Mouse (Mus musculus) hindbrain, embryonic 16.5 days (tissue): ENCODE results near the gene Olfr452. TPM values are rescaled to one million over a fixed set of nuclear protein-coding genes. Genes with fewer than 3 reads are reported as not detected.
A peak's percentile ranks its signal among the peaks of the same experiment; 100 is the strongest.

ENCODE experiments used
- ATAC-seq: fragments of 200-750 bp; cut with Nextera tagmentation; 2 replicates; pipeline ENCODE4 v1.8.0; 2017; ENCODE audit warnings: moderate TSS enrichment, moderate library complexity
- H3K27ac ChIP-seq: fragments of 300-500 bp; sonication (generic); 2 replicates; pipeline ENCODE4 v1.5.1; 2014; ENCODE audit warnings: low read depth, mild to moderate bottlenecking, control low read depth, low read length, moderate library complexity
- H3K27me3 ChIP-seq: fragments of 300-500 bp; sonication (generic); replicated peaks from 2 replicates; pipeline ENCODE4 v1.6.1; 2014; ENCODE audit warnings: low read length; ENCODE audit not compliant: control insufficient read depth, insufficient read depth
- H3K36me3 ChIP-seq: fragments of 300-500 bp; sonication (generic); 2 replicates; pipeline ENCODE4 v1.6.1; 2014; ENCODE audit warnings: mild to moderate bottlenecking, low read length, moderate library complexity, mixed read lengths; ENCODE audit not compliant: control insufficient read depth, insufficient read depth
- H3K4me1 ChIP-seq: fragments of 300-500 bp; sonication (generic); 2 replicates; pipeline ENCODE4 v1.6.1; 2014; ENCODE audit warnings: low read depth, low read length; ENCODE audit not compliant: control insufficient read depth, insufficient read depth
- H3K4me2 ChIP-seq: fragments of 300-500 bp; sonication (generic); 2 replicates; pipeline ENCODE4 v1.6.1; 2014; ENCODE audit warnings: mild to moderate bottlenecking, low read length, control low read depth, moderate library complexity
- H3K4me3 ChIP-seq: fragments of 300-500 bp; sonication (generic); 2 replicates; pipeline ENCODE4 v1.5.1; 2014; ENCODE audit warnings: mild to moderate bottlenecking, low read length, control low read depth, moderate library complexity
- H3K9ac ChIP-seq: fragments of 300-500 bp; sonication (generic); 2 replicates; pipeline ENCODE4 v1.6.1; 2014; ENCODE audit warnings: low read depth, mild to moderate bottlenecking, control low read depth, low read length, moderate library complexity
- H3K9me3 ChIP-seq: fragments of 300-500 bp; sonication (generic); 2 replicates; pipeline ENCODE4 v1.6.1; 2014; ENCODE audit warnings: mild to moderate bottlenecking, low read length, moderate library complexity; ENCODE audit not compliant: control insufficient read depth
- WGBS: fragments of 180-500 bp; shearing (Covaris S2); extraction: QIAGEN DNeasy Blood & Tissue Kit; methylation state at CpG from one replicate; pipeline ENCODE4 v1.1.7; 2014; 5-methylcytosine and 5-hydroxymethylcytosine counted together
- polyA plus RNA-seq: library from polyadenylated mRNA; unstranded; fragments of >200 nt; fragmentation: Nextera tagmentation; extraction: Ambion mirVana; gene quantifications from 2 replicates; pipeline ENCODE4 v1.2.1, GENCODE M21; 2015

Gene Olfr452
- not detected in 2 replicates for polyA plus RNA-seq

DNA sequence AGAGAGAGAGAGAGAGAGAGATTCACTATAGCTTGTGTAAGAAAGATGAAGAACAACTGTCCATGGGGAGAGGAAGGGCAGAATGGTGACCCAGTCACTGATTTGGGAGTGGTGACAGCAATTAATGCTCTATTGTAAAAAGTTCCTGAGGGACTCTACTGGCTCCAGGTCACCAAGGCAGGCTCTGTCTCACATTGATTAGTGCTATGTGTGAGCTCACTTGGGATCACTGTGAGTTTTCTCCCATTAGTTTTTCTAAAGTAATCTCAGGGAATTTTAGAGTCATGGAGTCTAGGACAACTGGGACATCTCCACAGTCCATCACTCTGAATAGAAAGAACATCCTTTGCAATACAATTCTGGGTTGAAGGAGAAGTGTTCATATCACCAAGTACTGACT lies at the start of gene Olfr452:
Gene Olfr452 (plus strand): TSS at position 301 of the 400 bp plus-strand sequence.
- no peak within 1 kb of the TSS for H3K4me2 ChIP-seq
- H3K4me3 ChIP-seq = no peak within 1 kb of the TSS
- H3K4me1 ChIP-seq = no peaks in the 10 kb centered on the region
- no peaks in the 10 kb centered on the region for H3K27me3 ChIP-seq
- no peak within 1 kb of the TSS for H3K27ac ChIP-seq
- no peak within 1 kb of the TSS for H3K9ac ChIP-seq
- H3K9me3 ChIP-seq = no peaks in the 10 kb centered on the region
- no peaks in the 10 kb centered on the region for H3K36me3 ChIP-seq
- no peak for ATAC-seq

DNA sequence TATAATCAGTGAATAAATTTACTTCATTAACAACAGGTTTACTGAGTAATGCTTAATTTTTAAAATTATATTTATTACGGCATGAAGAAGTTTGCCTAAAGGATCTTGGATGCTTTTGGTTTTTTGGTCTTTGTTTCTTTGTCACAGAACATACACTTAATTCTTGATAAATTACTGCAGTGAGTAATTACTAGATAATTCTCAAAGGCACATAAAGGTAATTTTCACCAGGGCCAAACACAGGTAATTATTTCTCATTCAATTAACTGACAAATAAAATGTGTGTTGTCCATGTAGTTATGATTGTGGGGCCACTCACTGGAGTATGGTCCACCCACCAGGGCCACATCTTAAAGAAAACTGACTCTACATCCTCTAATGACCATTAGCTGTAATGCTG lies 45.8 kb upstream of the Olfr452 start, which contains the start of gene Olfr453:
Gene Olfr453 (plus strand): TSS at position 301 of the 400 bp plus-strand sequence.
- Histone ChIP-seq H3K4me2 (no peak within 1 kb of the TSS), H3K4me1 (no peaks in the 10 kb centered on the region), H3K9ac (no peak within 1 kb of the TSS), H3K36me3 (no peaks in the 10 kb centered on the region), H3K27ac (no peak within 1 kb of the TSS), H3K9me3 (no peaks in the 10 kb centered on the region), H3K4me3 (no peak within 1 kb of the TSS), H3K27me3 (no peaks in the 10 kb centered on the region)
- ATAC-seq = no peak
- WGBS = 96% methylated on average over 1 of the region's 1 CpGs

DNA sequence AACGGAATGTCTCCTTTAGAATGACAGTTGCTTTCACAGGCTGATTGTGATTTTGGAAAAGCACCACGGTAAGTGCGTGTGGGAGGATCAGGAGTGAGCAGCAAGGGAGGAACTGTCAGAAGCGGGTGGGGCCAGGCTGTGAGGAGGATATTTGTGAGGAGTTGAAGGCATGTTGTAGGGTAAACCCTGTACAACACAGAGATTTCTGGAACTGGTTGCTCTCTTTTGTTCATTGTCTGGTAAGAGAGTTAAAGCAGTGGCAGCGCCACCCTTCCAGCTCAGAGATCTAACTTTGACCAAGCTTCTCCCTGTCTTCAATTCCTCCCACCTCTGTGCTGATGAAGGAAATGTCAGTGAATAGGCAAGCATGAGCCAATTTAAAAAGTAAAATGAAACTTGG lies 42.6 kb upstream of the Olfr452 start:
- H3K27me3 ChIP-seq = no peaks in the 10 kb centered on the region
- ATAC-seq = no peak
- H3K27ac ChIP-seq = no peak overlapping the region
- 78% methylated on average over 5 of the region's 5 CpGs for WGBS
- H3K36me3 ChIP-seq = no peaks in the 10 kb centered on the region
- no peak overlapping the region for H3K4me3 ChIP-seq
- H3K9me3 ChIP-seq = no peaks in the 10 kb centered on the region
- H3K9ac ChIP-seq = no peak overlapping the region
- H3K4me2 ChIP-seq = no peak overlapping the region
- no peaks in the 10 kb centered on the region for H3K4me1 ChIP-seq

DNA sequence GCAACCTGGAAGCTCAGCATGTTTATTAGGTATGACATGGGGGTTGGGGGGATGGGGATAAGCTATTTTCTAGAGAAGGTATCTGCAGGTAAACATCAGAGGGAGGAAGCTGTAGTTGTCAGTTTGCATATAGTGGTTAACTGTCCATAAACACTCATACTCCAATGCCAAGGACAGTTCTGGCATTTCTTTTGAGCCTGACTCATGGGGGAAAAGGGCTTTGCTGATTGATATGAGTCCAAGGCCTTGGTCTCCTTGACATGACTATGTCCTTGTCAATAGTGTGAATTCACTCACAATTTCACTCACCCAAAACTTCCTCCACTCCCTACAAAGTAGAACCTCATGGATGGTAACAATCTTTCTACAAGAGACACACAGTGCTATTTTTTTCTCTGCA lies 37.0 kb upstream of the Olfr452 start:
- Histone ChIP-seq H3K4me1 (no peaks in the 10 kb centered on the region), H3K9me3 (no peaks in the 10 kb centered on the region), H3K4me3 (no peak overlapping the region), H3K27me3 (no peaks in the 10 kb centered on the region), H3K4me2 (no peak overlapping the region), H3K27ac (no peak overlapping the region), H3K36me3 (no peaks in the 10 kb centered on the region), H3K9ac (no peak overlapping the region)
- no peak for ATAC-seq

DNA sequence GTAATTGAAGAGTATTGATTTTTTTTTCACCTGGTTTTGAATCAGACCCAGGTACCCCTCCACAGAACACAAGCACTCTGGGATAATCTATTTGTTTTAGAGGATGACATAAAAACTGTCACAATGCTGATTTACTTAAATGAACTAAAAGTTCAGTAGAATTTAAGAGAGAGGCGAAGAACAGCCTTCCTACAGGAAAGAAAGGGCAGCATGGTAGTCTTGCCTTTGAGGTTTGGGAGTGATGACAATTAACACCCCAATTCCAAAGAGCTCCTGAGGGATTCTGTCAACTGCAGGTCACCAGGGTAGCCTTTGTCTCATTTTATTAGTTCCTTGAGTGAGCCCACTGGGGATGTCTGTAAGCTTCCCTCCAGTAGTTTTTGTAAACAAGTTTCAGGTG lies 28.8 kb upstream of the Olfr452 start, which contains the start of gene Olfr38:
Gene Olfr38 (plus strand): TSS at position 301 of the 400 bp plus-strand sequence.
- no peak within 1 kb of the TSS for H3K27ac ChIP-seq
- H3K36me3 ChIP-seq = no peaks in the 10 kb centered on the region
- H3K4me3 ChIP-seq = no peak within 1 kb of the TSS
- no peaks in the 10 kb centered on the region for H3K4me1 ChIP-seq
- no peak within 1 kb of the TSS for H3K9ac ChIP-seq
- no peaks in the 10 kb centered on the region for H3K27me3 ChIP-seq
- H3K4me2 ChIP-seq = no peak within 1 kb of the TSS
- 87% methylated on average over 1 of the region's 1 CpGs for WGBS
- H3K9me3 ChIP-seq = no peaks in the 10 kb centered on the region
- ATAC-seq = no peak

DNA sequence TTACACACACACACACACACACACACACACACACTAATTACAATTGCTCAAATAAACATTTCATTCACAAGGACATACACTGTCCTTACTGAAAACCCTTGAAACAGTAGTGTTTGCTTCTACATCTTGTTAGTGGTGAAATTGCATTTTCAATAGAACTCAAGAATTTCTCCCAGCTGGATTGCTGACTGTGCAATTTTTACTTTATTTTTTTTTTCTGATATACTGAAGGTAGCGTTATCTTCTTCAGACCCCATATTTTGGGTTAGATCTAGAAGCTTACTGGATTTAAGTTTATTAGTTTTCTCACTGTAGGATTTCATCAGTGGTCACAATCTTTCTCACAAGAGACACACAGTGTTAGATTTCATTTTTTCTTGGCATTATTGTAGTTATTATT lies 7.8 kb upstream of the Olfr452 start:
- H3K4me2 ChIP-seq = no peak overlapping the region
- no peaks in the 10 kb centered on the region for H3K27me3 ChIP-seq
- H3K9ac ChIP-seq = no peak overlapping the region
- WGBS = 95% methylated on average over 1 of the region's 1 CpGs
- no peak for ATAC-seq
- H3K9me3 ChIP-seq = no peaks in the 10 kb centered on the region
- H3K36me3 ChIP-seq = no peaks in the 10 kb centered on the region
- H3K4me1 ChIP-seq = no peaks in the 10 kb centered on the region
- H3K4me3 ChIP-seq = no peak overlapping the region
- no peak overlapping the region for H3K27ac ChIP-seq

DNA sequence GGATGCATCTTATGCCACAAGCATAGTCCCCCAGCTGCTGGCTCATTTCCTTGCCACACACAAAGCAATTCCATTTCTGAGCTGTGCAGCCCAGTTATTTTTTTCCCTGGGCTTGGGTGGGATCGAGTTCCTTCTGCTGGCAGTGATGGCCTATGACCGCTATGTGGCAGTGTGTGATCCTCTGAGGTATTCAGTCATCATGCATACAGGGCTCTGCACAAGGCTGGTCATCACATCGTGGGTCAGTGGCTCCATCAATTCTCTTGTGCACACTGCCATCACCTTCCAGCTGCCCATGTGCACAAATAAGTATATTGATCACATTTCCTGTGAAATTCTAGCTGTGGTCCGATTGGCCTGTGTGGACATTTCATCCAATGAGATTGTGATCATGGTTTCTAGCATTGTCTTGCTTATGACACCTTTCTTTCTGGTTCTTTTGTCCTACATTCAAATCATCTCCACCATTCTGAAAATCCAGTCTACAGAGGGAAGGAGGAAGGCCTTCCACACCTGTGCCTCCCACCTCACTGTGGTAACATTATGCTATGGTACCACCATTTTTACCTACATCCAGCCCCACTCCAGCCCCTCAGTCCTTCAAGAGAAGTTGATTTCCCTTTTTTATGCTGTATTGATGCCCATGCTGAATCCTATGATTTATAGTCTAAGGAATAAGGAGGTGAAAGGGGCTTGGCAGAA lies 5.5 kb downstream of the Olfr452 start:
- 50% methylated on average over 4 of the region's 4 CpGs for WGBS
- no peaks in the 10 kb centered on the region for H3K27me3 ChIP-seq
- no peak overlapping the region for H3K4me2 ChIP-seq
- peak; percentile 69 for ATAC-seq
- no peak overlapping the region for H3K27ac ChIP-seq
- no peaks in the 10 kb centered on the region for H3K9me3 ChIP-seq
- H3K9ac ChIP-seq = no peak overlapping the region
- H3K36me3 ChIP-seq = no peaks in the 10 kb centered on the region
- H3K4me1 ChIP-seq = no peaks in the 10 kb centered on the region
- H3K4me3 ChIP-seq = no peak overlapping the region

DNA sequence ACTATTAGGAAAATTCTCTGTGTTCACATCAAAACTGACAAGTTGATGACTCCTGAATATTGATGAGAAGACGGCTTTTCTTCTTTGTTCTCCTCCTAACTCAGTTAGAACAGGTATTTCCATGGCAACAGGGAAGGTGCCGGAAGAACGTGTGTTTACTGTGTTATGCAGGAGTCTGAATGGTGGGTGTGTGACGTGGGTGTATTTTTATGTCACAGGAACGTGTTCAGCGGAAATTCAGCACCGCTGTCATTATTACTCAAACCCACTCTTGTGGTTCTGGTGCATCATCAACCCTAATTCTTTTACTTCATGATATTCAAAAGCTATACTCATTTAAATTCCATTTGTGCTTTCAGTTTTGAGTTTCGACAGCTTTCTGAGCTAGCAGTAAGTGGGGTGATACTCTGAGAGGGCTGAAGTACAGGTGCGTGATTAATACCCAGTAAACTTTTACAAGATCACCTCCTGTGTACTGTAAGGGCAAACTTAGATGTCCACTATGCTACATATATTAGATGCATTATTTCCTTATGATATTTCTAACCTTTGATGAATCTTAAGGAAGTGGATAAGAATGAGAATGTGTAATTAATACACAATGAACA lies 6.2 kb downstream of the Olfr452 start:
- no peak overlapping the region; the same call in 1 of the 2 replicates for H3K27ac ChIP-seq
- H3K4me2 ChIP-seq = no peak overlapping the region
- no peak overlapping the region for H3K9ac ChIP-seq
- peak; percentile 86 for ATAC-seq
- 66% methylated on average over 9 of the region's 9 CpGs for WGBS
- H3K36me3 ChIP-seq = no peaks in the 10 kb centered on the region
- H3K9me3 ChIP-seq = 0 out of 2 replicates have a peak, but pooled peaks cover 2% of the 10 kb centered on the region
- no peaks in the 10 kb centered on the region for H3K4me1 ChIP-seq
- no peak overlapping the region for H3K4me3 ChIP-seq
- no peaks in the 10 kb centered on the region for H3K27me3 ChIP-seq

DNA sequence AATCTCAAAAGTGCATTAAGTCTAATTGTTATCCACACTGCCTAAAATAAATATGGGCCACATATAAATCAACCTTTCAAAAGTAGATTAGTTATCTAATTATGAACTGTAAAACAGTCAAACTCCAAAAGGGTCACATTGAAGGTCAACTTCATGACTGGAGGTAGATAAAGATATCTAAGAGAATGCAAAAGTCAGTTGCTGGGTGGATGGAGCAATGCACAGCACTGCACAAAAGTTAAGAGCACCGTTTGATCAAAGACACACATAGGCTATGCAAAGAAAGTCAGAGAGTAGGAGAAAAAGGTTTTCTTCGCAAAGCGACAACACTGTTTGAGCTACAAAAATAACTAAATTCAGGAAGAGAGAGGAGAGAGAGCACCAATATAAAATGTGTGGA lies 10.1 kb downstream of the Olfr452 start:
- Histone ChIP-seq H3K4me3 (no peak overlapping the region), H3K9me3 (0 out of 2 replicates have a peak, but pooled peaks cover 2% of the 10 kb centered on the region), H3K27ac (no peak overlapping the region), H3K27me3 (no peaks in the 10 kb centered on the region), H3K4me1 (no peaks in the 10 kb centered on the region), H3K9ac (no peak overlapping the region), H3K36me3 (no peaks in the 10 kb centered on the region), H3K4me2 (no peak overlapping the region)
- WGBS = 86% methylated on average over 3 of the region's 3 CpGs
- ATAC-seq = no peak
